Mouse (Mus musculus) MEL (cell line): ENCODE data around the gene Chst8. TPM values are rescaled to one million over a fixed set of nuclear protein-coding genes. Genes with fewer than 3 reads are reported as not detected.

Experiments
- DNase-seq: peaks from one replicate; pipeline ENCODE4 v3.0.0; 2011; ENCODE audit warnings: low read depth, low spot score
- H3K27ac ChIP-seq: 2 replicates; pipeline ENCODE4 v1.5.1; 2012; ENCODE audit warnings: low read depth, mild to moderate bottlenecking, control low read depth, low read length, moderate library complexity; ENCODE audit not compliant: control insufficient read depth
- H3K27me3 ChIP-seq, 2 experiments: fragments of 150-350 bp in 1 of 2; sonication (generic) in 1 of 2; 2 replicates each; pipeline ENCODE4 v1.6.1; 2012; ENCODE audit warnings: low read length in 2 of 2, mild to moderate bottlenecking in 2 of 2, improper control_type of control experiment in 1 of 2, moderate library complexity in 1 of 2; ENCODE audit not compliant: insufficient read depth in 2 of 2, control insufficient read depth in 1 of 2
- H3K36me3 ChIP-seq, 2 experiments: 2 replicates each; pipeline ENCODE4 v1.6.1; 2012 to 2014; ENCODE audit warnings: low read length in 2 of 2, improper control_type of control experiment in 1 of 2, inconsistent platforms in 1 of 2, mild to moderate bottlenecking in 1 of 2; ENCODE audit not compliant: insufficient read depth in 2 of 2, control insufficient read depth in 1 of 2
- H3K4me1 ChIP-seq, 2 experiments: fragments of 150-350 bp in 1 of 2; sonication (generic) in 1 of 2; 2 replicates each; pipeline ENCODE4 v1.6.1; 2012; ENCODE audit warnings: low read length in 2 of 2, improper control_type of control experiment in 1 of 2, mild to moderate bottlenecking in 1 of 2; ENCODE audit not compliant: insufficient read depth in 2 of 2, control insufficient read depth in 1 of 2
- H3K4me3 ChIP-seq, 2 experiments: fragments of 150-350 bp in 1 of 2; sonication (generic) in 1 of 2; 2 replicates each; pipeline ENCODE4 v1.5.1; 2012; ENCODE audit warnings: low read depth in 2 of 2, low read length in 2 of 2, mild to moderate bottlenecking in 2 of 2, moderate library complexity in 2 of 2, control low read depth in 1 of 2, improper control_type of control experiment in 1 of 2; ENCODE audit not compliant: control insufficient read depth in 1 of 2, insufficient read depth in 1 of 2
- H3K79me2 ChIP-seq: 2 replicates; pipeline ENCODE4 v1.6.1; 2012; ENCODE audit warnings: mild to moderate bottlenecking, low read length, moderate library complexity; ENCODE audit not compliant: control insufficient read depth, poor library complexity, insufficient read depth
- H3K9ac ChIP-seq: 2 replicates; pipeline ENCODE4 v1.6.1; 2012; ENCODE audit warnings: low read depth, mild to moderate bottlenecking, control low read depth, low read length, moderate library complexity; ENCODE audit not compliant: control insufficient read depth, poor library complexity, severe bottlenecking
- H3K9me3 ChIP-seq: fragments of 150-350 bp; sonication (generic); replicated peaks from 2 replicates; pipeline ENCODE4 v1.6.1; 2012; ENCODE audit warnings: mild to moderate bottlenecking, low read length, improper control_type of control experiment, moderate library complexity; ENCODE audit not compliant: insufficient read depth
- BHLHE40 ChIP-seq: IDR thresholded peaks from 2 replicates; pipeline ENCODE4 v1.6.1; 2012; ENCODE audit warnings: low read depth, mild to moderate bottlenecking, inconsistent platforms, low read length, improper control_type of control experiment, borderline replicate concordance
- CHD2 ChIP-seq: IDR thresholded peaks from 2 replicates; pipeline ENCODE4 v1.6.1; 2011; ENCODE audit warnings: low read length, improper control_type of control experiment
- CTCF ChIP-seq, 3 experiments: IDR thresholded peaks in 2 of 3; conservative IDR thresholded peaks in 1 of 3; 2 replicates each; pipeline ENCODE4 v1.5.1; 2011 to 2012; ENCODE audit warnings: low read length in 3 of 3, low read depth in 2 of 3, mild to moderate bottlenecking in 2 of 3, improper control_type of control experiment in 1 of 3, inconsistent platforms in 1 of 3, mixed read lengths in 1 of 3, moderate library complexity in 1 of 3; ENCODE audit not compliant: control insufficient read depth in 1 of 3, insufficient read depth in 1 of 3, poor library complexity in 1 of 3, severe bottlenecking in 1 of 3
- E2F4 ChIP-seq: IDR thresholded peaks from 2 replicates; pipeline ENCODE4 v1.6.1; 2011; ENCODE audit warnings: low read depth, low read length, improper control_type of control experiment, borderline replicate concordance
- ETS1 ChIP-seq: IDR thresholded peaks from 2 replicates; pipeline ENCODE4 v1.6.1; 2012; ENCODE audit warnings: low read depth, mild to moderate bottlenecking, inconsistent platforms, low read length, improper control_type of control experiment, moderate library complexity
- GABPA ChIP-seq: IDR thresholded peaks from 2 replicates; pipeline ENCODE4 v1.6.1; 2012; ENCODE audit warnings: low read depth, mild to moderate bottlenecking, inconsistent platforms, low read length, improper control_type of control experiment, moderate library complexity
- HCFC1 ChIP-seq: IDR thresholded peaks from 2 replicates; pipeline ENCODE4 v1.6.1; 2012; ENCODE audit warnings: low read depth, mild to moderate bottlenecking, inconsistent platforms, low read length, improper control_type of control experiment, moderate library complexity
- KAT2A ChIP-seq: conservative IDR thresholded peaks from 2 replicates; pipeline ENCODE4 v1.6.1; 2012; ENCODE audit warnings: low read depth, low read length, improper control_type of control experiment, inconsistent platforms
- MAFK ChIP-seq: IDR thresholded peaks from 2 replicates; pipeline ENCODE4 v1.6.1; 2011; ENCODE audit warnings: low read depth, mild to moderate bottlenecking, low read length, improper control_type of control experiment, borderline replicate concordance
- MAZ ChIP-seq: IDR thresholded peaks from 2 replicates; pipeline ENCODE4 v1.6.1; 2012; ENCODE audit warnings: low read depth, mild to moderate bottlenecking, inconsistent platforms, low read length, improper control_type of control experiment
- MEF2A ChIP-seq: IDR thresholded peaks from 2 replicates; pipeline ENCODE4 v1.6.1; 2014; ENCODE audit warnings: low read depth, mild to moderate bottlenecking, inconsistent platforms, low read length, improper control_type of control experiment; ENCODE audit not compliant: poor library complexity, insufficient replicate concordance, severe bottlenecking; ENCODE audit errors: extremely low read depth
- NRF1 ChIP-seq: IDR thresholded peaks from 2 replicates; pipeline ENCODE4 v1.6.1; 2014; ENCODE audit warnings: low read depth, mild to moderate bottlenecking, inconsistent platforms, low read length, improper control_type of control experiment, moderate library complexity; ENCODE audit not compliant: poor library complexity, insufficient read depth, severe bottlenecking
- POLR2AphosphoS2 ChIP-seq: IDR thresholded peaks from 2 replicates; pipeline ENCODE4 v1.6.1; 2011; ENCODE audit warnings: low read length, improper control_type of control experiment
- POLR2AphosphoS5 ChIP-seq: IDR thresholded peaks from 2 replicates; pipeline ENCODE4 v1.6.1; 2012; ENCODE audit warnings: low read depth, borderline replicate concordance, mild to moderate bottlenecking, inconsistent platforms, low read length, moderate library complexity, mixed read lengths
- RCOR1 ChIP-seq: IDR thresholded peaks from 2 replicates; pipeline ENCODE4 v1.6.1; 2012; ENCODE audit warnings: low read depth, mild to moderate bottlenecking, inconsistent platforms, low read length, improper control_type of control experiment
- SIN3A ChIP-seq: IDR thresholded peaks from 2 replicates; pipeline ENCODE4 v1.6.1; 2012; ENCODE audit warnings: low read length, improper control_type of control experiment, inconsistent platforms
- SMC3 ChIP-seq: IDR thresholded peaks from 2 replicates; pipeline ENCODE4 v1.6.1; 2011; ENCODE audit warnings: low read depth, low read length, improper control_type of control experiment
- TAL1 ChIP-seq: IDR thresholded peaks from 2 replicates; pipeline ENCODE4 v1.6.1; 2012; ENCODE audit warnings: mild to moderate bottlenecking, inconsistent platforms, low read length, moderate library complexity, mixed read lengths
- TCF12 ChIP-seq: IDR thresholded peaks from 2 replicates; pipeline ENCODE4 v1.6.1; 2014; ENCODE audit warnings: low read depth, mild to moderate bottlenecking, inconsistent platforms, low read length, improper control_type of control experiment, moderate library complexity
- UBTF ChIP-seq: IDR thresholded peaks from 2 replicates; pipeline ENCODE4 v1.6.1; 2012; ENCODE audit warnings: low read depth, mild to moderate bottlenecking, inconsistent platforms, low read length, improper control_type of control experiment, moderate library complexity, borderline replicate concordance; ENCODE audit not compliant: insufficient read depth
- USF1 ChIP-seq: IDR thresholded peaks from 2 replicates; pipeline ENCODE4 v1.6.1; 2014; ENCODE audit warnings: low read depth, mild to moderate bottlenecking, inconsistent platforms, low read length, improper control_type of control experiment, moderate library complexity
- USF2 ChIP-seq, 2 experiments: IDR thresholded peaks; 2 replicates each; pipeline ENCODE4 v1.6.1; 2011 to 2012; ENCODE audit warnings: improper control_type of control experiment in 2 of 2, low read length in 2 of 2, borderline replicate concordance in 1 of 2, inconsistent platforms in 1 of 2, low read depth in 1 of 2, mild to moderate bottlenecking in 1 of 2; ENCODE audit not compliant: insufficient read depth in 1 of 2
- ZC3H11A ChIP-seq: IDR thresholded peaks from 2 replicates; pipeline ENCODE4 v1.6.1; 2012; ENCODE audit warnings: low read depth, mild to moderate bottlenecking, inconsistent platforms, low read length, improper control_type of control experiment
- polyA plus RNA-seq, 2 experiments: library from polyadenylated mRNA; stranded (reverse) in 1 of 2; unstranded in 1 of 2; fragments of >175 nt in 1 of 2; fragments of >200 nt in 1 of 2; gene quantifications; 2 replicates each; pipeline versions ENCODE4 v1.2.1 to v1.2.4; 2012; ENCODE audit warnings: low replicate concordance in 2 of 2, low read depth in 1 of 2; ENCODE audit not compliant: insufficient read length in 2 of 2, insufficient read depth in 1 of 2, missing spikeins in 1 of 2
- total RNA-seq: library from RNA; depleted of rRNA; stranded (reverse); fragments of 300-350 nt; gene quantifications from 2 replicates; pipeline ENCODE4 v1.2.3, GENCODE M21; 2012

Gene Chst8
- total and polyA plus RNA-seq, 3 experiments: not detected

DNA sequence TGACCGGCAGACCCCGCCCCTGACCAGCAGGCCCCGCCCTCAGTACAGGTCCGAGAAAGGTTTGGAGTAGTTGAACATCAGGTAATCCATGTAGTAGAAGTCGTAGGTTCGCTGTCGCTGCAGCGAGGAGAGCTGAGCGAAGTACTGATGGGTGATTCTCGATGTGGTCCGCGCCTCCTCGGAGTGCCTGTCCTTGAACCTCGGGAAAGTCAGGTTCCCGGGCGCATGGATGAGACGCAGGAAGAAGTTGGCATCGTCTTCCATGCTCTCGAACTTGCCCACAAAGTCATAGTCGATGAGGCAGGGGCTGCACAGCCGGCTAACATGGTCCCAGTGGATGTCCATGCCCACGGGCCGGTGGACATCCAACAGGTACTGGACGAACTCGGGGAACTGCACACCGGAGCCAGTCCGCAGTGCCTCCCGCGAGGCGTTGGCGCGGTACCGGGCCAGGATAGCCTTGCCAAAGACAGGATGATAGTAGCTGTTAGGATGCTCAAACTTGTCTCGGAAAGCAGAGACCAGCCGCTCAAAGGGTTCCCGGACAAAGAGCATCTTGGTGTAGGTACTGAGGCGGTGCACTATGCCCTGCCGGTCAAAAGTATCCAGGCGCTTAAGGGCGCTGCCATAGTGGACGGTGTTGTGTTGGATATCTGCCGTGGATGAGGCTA lies 137.3 kb downstream of the Chst8 start:
- Histone ChIP-seq H3K27me3 (no peaks in the 10 kb centered on the region), H3K79me2 (no peaks in the 10 kb centered on the region), H3K4me1 (no peaks in the 10 kb centered on the region), H3K4me3 (no peak overlapping the region), H3K27ac (no peak overlapping the region), H3K9ac (no peak overlapping the region), H3K9me3 (no peaks in the 10 kb centered on the region), H3K36me3 (no peaks in the 10 kb centered on the region)
- TF ChIP-seq GABPA (no peak), SMC3 (no peak), TAL1 (no peak), CHD2 (no peak), SIN3A (no peak), RCOR1 (no peak), POLR2AphosphoS2 (no peak), POLR2AphosphoS5 (no peak), ETS1 (no peak), UBTF (no peak), MEF2A (no peak), MAZ (no peak), CTCF (IDR thresholded peaks at IDR 0.05 in 2 of 3, conservative IDR thresholded peaks at IDR 0.05 in 1 of 3; ENCODE audit: control insufficient read depth in 1 of 3, insufficient read depth in 1 of 3, low read depth in 2 of 3, low read length in 3 of 3, poor library complexity in 1 of 3, severe bottlenecking in 1 of 3) (no peak), USF1 (no peak), NRF1 (no peak)
- DNase-seq: no peak

DNA sequence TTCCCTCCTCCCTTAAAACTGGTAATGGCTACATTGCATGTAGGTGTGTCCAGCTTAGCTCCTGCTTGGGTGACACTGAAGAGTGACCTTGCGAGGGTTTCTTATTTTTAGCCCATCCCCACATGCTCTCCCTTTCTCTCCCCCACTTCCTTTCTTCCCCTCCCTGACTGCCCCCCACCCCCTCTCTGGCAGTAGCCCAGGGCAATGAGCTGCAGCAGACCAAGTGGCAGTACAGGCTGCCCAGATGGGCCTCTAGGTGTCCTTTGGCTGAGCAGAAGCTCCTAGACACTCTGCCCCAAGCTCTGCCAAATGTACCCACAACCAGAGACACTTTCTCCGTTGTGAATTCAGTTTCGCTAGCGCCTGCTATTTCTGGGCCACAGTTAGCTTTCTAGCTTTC lies 139.6 kb downstream of the Chst8 start:
- Histone ChIP-seq H3K4me3 (no peak overlapping the region), H3K9me3 (no peaks in the 10 kb centered on the region), H3K9ac (no peak overlapping the region), H3K27ac (no peak overlapping the region), H3K27me3 (no peaks in the 10 kb centered on the region), H3K36me3 (no peaks in the 10 kb centered on the region), H3K4me1 (no peaks in the 10 kb centered on the region), H3K79me2 (no peaks in the 10 kb centered on the region)
- no peak for DNase-seq
- TF ChIP-seq HCFC1: no peak
- no peak for TF ChIP-seq CTCF (IDR thresholded peaks at IDR 0.05 in 2 of 3, conservative IDR thresholded peaks at IDR 0.05 in 1 of 3; ENCODE audit: control insufficient read depth in 1 of 3, insufficient read depth in 1 of 3, low read depth in 2 of 3, low read length in 3 of 3, poor library complexity in 1 of 3, severe bottlenecking in 1 of 3)
- no peak for TF ChIP-seq SIN3A
- no peak for TF ChIP-seq TCF12
- no peak for TF ChIP-seq RCOR1
- no peak for TF ChIP-seq CHD2
- TF ChIP-seq E2F4: no peak
- no peak for TF ChIP-seq BHLHE40
- TF ChIP-seq USF1: no peak
- no peak for TF ChIP-seq MAFK
- no peak for TF ChIP-seq MEF2A
- TF ChIP-seq USF2 (IDR thresholded peaks at IDR 0.05; ENCODE audit: borderline replicate concordance in 1 of 2, insufficient read depth in 1 of 2, low read depth in 1 of 2, low read length in 2 of 2): no peak
- TF ChIP-seq SMC3: no peak
- no peak for TF ChIP-seq ZC3H11A
- no peak for TF ChIP-seq KAT2A
